Mouse (Mus musculus): ENCODE measurements at regions not wholly inside any gene's neighbourhood (a gene's known extent, or its start where the extent isn't known, plus 50 kb on each side); places are given as distances from the start of the nearest gene placed in this dataset.
A peak's percentile ranks its signal among the peaks of the same experiment; 100 is the strongest.

- no peaks in the 10 kb centered on the region for H3K36me3 ChIP-seq (ENCODE audit: control insufficient read depth, insufficient read depth, low read length)
- H3K9ac ChIP-seq (ENCODE audit: low read length), result no peak overlapping the region
- DNase-seq (ENCODE audit: low spot score) (no peak), ATAC-seq (replicated peaks; ENCODE audit: low FRiP score, low TSS enrichment, low read depth) (no peak)
- H3K9me3 ChIP-seq (ENCODE audit: control insufficient read depth, low read length), result no peaks in the 10 kb centered on the region
- no peaks in the 10 kb centered on the region for H3K27me3 ChIP-seq (replicated peaks; ENCODE audit: control insufficient read depth, insufficient read depth, low read length)
- no peak overlapping the region for H3K4me3 ChIP-seq (ENCODE audit: low read depth, low read length)
- H3K4me2 ChIP-seq (ENCODE audit: low read length), result no peak overlapping the region
- no peaks in the 10 kb centered on the region for H3K4me1 ChIP-seq (replicated peaks; ENCODE audit: control insufficient read depth, insufficient read depth, low read length)
- no peak overlapping the region for H3K27ac ChIP-seq (ENCODE audit: low read depth)
These were observed 300.5 kb downstream of the Efnb2 start for GRCm38 (mm10) chr8:8360586-8360985.

- ATAC-seq (replicated peaks; ENCODE audit: low FRiP score, low TSS enrichment, low read depth) (no peak), DNase-seq (ENCODE audit: low spot score) (no peak)
- WGBS, result 92% methylated on average over 4 of the region's 4 CpGs
- Histone ChIP-seq H3K36me3 (ENCODE audit: control insufficient read depth, insufficient read depth, low read length) (no peaks in the 10 kb centered on the region), H3K27me3 (replicated peaks; ENCODE audit: control insufficient read depth, insufficient read depth, low read length) (no peaks in the 10 kb centered on the region), H3K9ac (ENCODE audit: low read length) (no peak overlapping the region), H3K4me2 (ENCODE audit: low read length) (no peak overlapping the region), H3K4me1 (replicated peaks; ENCODE audit: control insufficient read depth, insufficient read depth, low read length) (no peaks in the 10 kb centered on the region), H3K27ac (ENCODE audit: low read depth) (no peak overlapping the region), H3K9me3 (ENCODE audit: control insufficient read depth, low read length) (no peaks in the 10 kb centered on the region), H3K4me3 (ENCODE audit: low read depth, low read length) (no peak overlapping the region)
These were observed 306.1 kb downstream of the Efnb2 start for GRCm38 (mm10) chr8:8354977-8355376.

- WGBS, result 47% methylated on average over 2 of the region's 2 CpGs
- no peaks in the 10 kb centered on the region for H3K27me3 ChIP-seq (replicated peaks; ENCODE audit: control insufficient read depth, insufficient read depth, low read length)
- ATAC-seq (replicated peaks; ENCODE audit: low FRiP score, low TSS enrichment, low read depth) (no peak), DNase-seq (ENCODE audit: low spot score) (no peak)
- H3K4me2 ChIP-seq (ENCODE audit: low read length), result no peak overlapping the region
- H3K9ac ChIP-seq (ENCODE audit: low read length), result no peak overlapping the region
- H3K4me1 ChIP-seq (replicated peaks; ENCODE audit: control insufficient read depth, insufficient read depth, low read length), result no peaks in the 10 kb centered on the region
- H3K36me3 ChIP-seq (ENCODE audit: control insufficient read depth, insufficient read depth, low read length), result no peaks in the 10 kb centered on the region
- no peak overlapping the region for H3K4me3 ChIP-seq (ENCODE audit: low read depth, low read length)
- H3K27ac ChIP-seq (ENCODE audit: low read depth), result no peak overlapping the region
- H3K9me3 ChIP-seq (ENCODE audit: control insufficient read depth, low read length), result no peaks in the 10 kb centered on the region
These were observed 316.4 kb downstream of the Efnb2 start for GRCm38 (mm10) chr8:8344661-8345060.

- peak; percentile 73; the same call in 1 of the 2 replicates for ATAC-seq (replicated peaks; ENCODE audit: low FRiP score, low TSS enrichment, low read depth)
These were observed 325.6 kb downstream of the Efnb2 start for GRCm38 (mm10) chr8:8335256-8335972.

GRCm38 (mm10) chr8:8334515-8334914 is 326.5 kb downstream of the Efnb2 start:
- Histone ChIP-seq H3K9ac (ENCODE audit: low read length) (no peak overlapping the region), H3K4me1 (replicated peaks; ENCODE audit: control insufficient read depth, insufficient read depth, low read length) (0 out of 2 replicates have a peak, but pooled peaks cover 8% of the 10 kb centered on the region), H3K4me2 (ENCODE audit: low read length) (no peak overlapping the region), H3K27ac (ENCODE audit: low read depth) (no peak overlapping the region), H3K9me3 (ENCODE audit: control insufficient read depth, low read length) (no peaks in the 10 kb centered on the region), H3K36me3 (ENCODE audit: control insufficient read depth, insufficient read depth, low read length) (no peaks in the 10 kb centered on the region), H3K27me3 (replicated peaks; ENCODE audit: control insufficient read depth, insufficient read depth, low read length) (no peaks in the 10 kb centered on the region), H3K4me3 (ENCODE audit: low read depth, low read length) (no peak overlapping the region)
- WGBS, result 70% methylated on average over 7 of the region's 7 CpGs
- no peak for DNase-seq (ENCODE audit: low spot score)
- no peak for ATAC-seq (replicated peaks; ENCODE audit: low FRiP score, low TSS enrichment, low read depth)

More at GRCm38 (mm10) chr8:8335256-8335972, 325.6 kb downstream of the Efnb2 start:
- 0 out of 2 replicates have a peak, but pooled peaks cover 8% of the 10 kb centered on the region for H3K4me1 ChIP-seq (replicated peaks; ENCODE audit: control insufficient read depth, insufficient read depth, low read length)
- H3K4me3 ChIP-seq (ENCODE audit: low read depth, low read length), result no peak overlapping the region
- 73% methylated on average over 19 of the region's 19 CpGs for WGBS
- DNase-seq (ENCODE audit: low spot score), result peak; percentile 67
- H3K9ac ChIP-seq (ENCODE audit: low read length), result no peak overlapping the region
- H3K27ac ChIP-seq (ENCODE audit: low read depth), result peak overlapping the region; percentile 43; the same call in 1 of the 2 replicates
- H3K27me3 ChIP-seq (replicated peaks; ENCODE audit: control insufficient read depth, insufficient read depth, low read length), result no peaks in the 10 kb centered on the region
- H3K4me2 ChIP-seq (ENCODE audit: low read length), result no peak overlapping the region; the same call in 1 of the 2 replicates
- no peaks in the 10 kb centered on the region for H3K9me3 ChIP-seq (ENCODE audit: control insufficient read depth, low read length)
- H3K36me3 ChIP-seq (ENCODE audit: control insufficient read depth, insufficient read depth, low read length), result no peaks in the 10 kb centered on the region

GRCm38 (mm10) chr8:8331249-8331648 is 329.8 kb downstream of the Efnb2 start:
- WGBS, result 38% methylated on average over 7 of the region's 7 CpGs
- H3K27me3 ChIP-seq (replicated peaks; ENCODE audit: control insufficient read depth, insufficient read depth, low read length), result no peaks in the 10 kb centered on the region
- H3K27ac ChIP-seq (ENCODE audit: low read depth), result no peak overlapping the region
- no peaks in the 10 kb centered on the region for H3K9me3 ChIP-seq (ENCODE audit: control insufficient read depth, low read length)
- DNase-seq (ENCODE audit: low spot score), result no peak
- no peak overlapping the region for H3K4me2 ChIP-seq (ENCODE audit: low read length)
- no peak for ATAC-seq (replicated peaks; ENCODE audit: low FRiP score, low TSS enrichment, low read depth)
- H3K36me3 ChIP-seq (ENCODE audit: control insufficient read depth, insufficient read depth, low read length), result no peaks in the 10 kb centered on the region
- H3K4me1 ChIP-seq (replicated peaks; ENCODE audit: control insufficient read depth, insufficient read depth, low read length), result peaks cover 24% of the 10 kb centered on the region; the same call in 1 of the 2 replicates
- H3K9ac ChIP-seq (ENCODE audit: low read length), result no peak overlapping the region
- no peak overlapping the region for H3K4me3 ChIP-seq (ENCODE audit: low read depth, low read length)

GRCm38 (mm10) chr8:8328010-8328666 is 332.9 kb downstream of the Efnb2 start:
- Histone ChIP-seq H3K36me3 (ENCODE audit: control insufficient read depth, insufficient read depth, low read length) (no peaks in the 10 kb centered on the region), H3K4me1 (replicated peaks; ENCODE audit: control insufficient read depth, insufficient read depth, low read length) (peaks cover 32% of the 10 kb centered on the region), H3K9ac (ENCODE audit: low read length) (no peak overlapping the region), H3K9me3 (ENCODE audit: control insufficient read depth, low read length) (no peaks in the 10 kb centered on the region), H3K4me3 (ENCODE audit: low read depth, low read length) (no peak overlapping the region), H3K27ac (ENCODE audit: low read depth) (no peak overlapping the region), H3K27me3 (replicated peaks; ENCODE audit: control insufficient read depth, insufficient read depth, low read length) (no peaks in the 10 kb centered on the region), H3K4me2 (ENCODE audit: low read length) (no peak overlapping the region)
- 17% methylated on average over 7 of the region's 7 CpGs for WGBS
- ATAC-seq (replicated peaks; ENCODE audit: low FRiP score, low TSS enrichment, low read depth), result no peak
- no peak for DNase-seq (ENCODE audit: low spot score)

- Histone ChIP-seq H3K4me2 (ENCODE audit: low read length) (no peak overlapping the region), H3K9ac (ENCODE audit: low read length) (no peak overlapping the region), H3K27ac (ENCODE audit: low read depth) (no peak overlapping the region), H3K4me3 (ENCODE audit: low read depth, low read length) (no peak overlapping the region), H3K9me3 (ENCODE audit: control insufficient read depth, low read length) (no peaks in the 10 kb centered on the region), H3K27me3 (replicated peaks; ENCODE audit: control insufficient read depth, insufficient read depth, low read length) (no peaks in the 10 kb centered on the region), H3K4me1 (replicated peaks; ENCODE audit: control insufficient read depth, insufficient read depth, low read length) (peaks cover 32% of the 10 kb centered on the region), H3K36me3 (ENCODE audit: control insufficient read depth, insufficient read depth, low read length) (no peaks in the 10 kb centered on the region)
- DNase-seq (ENCODE audit: low spot score) (no peak), ATAC-seq (replicated peaks; ENCODE audit: low FRiP score, low TSS enrichment, low read depth) (no peak)
- 63% methylated on average over 16 of the region's 16 CpGs for WGBS
These were observed 334.8 kb downstream of the Efnb2 start for GRCm38 (mm10) chr8:8326066-8326834.

All from intestine, embryonic 14.5 days (tissue).